Mouse (Mus musculus) CH12.LX (cell line): ENCODE measurements at regions not wholly inside any gene's neighbourhood (a gene's known extent, or its start where the extent isn't known, plus 50 kb on each side); places are given as distances from the start of the nearest gene placed in this dataset.

Experiments used
- DNase-seq: peaks from one replicate; pipeline ENCODE4 v3.0.0-alpha.2; 2013; ENCODE audit errors: extremely low read depth
- H3K27ac ChIP-seq: 2 replicates; pipeline ENCODE4 v1.5.1; 2012; ENCODE audit warnings: low read depth, mild to moderate bottlenecking, control low read depth, moderate library complexity; ENCODE audit not compliant: insufficient read depth
- H3K27me3 ChIP-seq: replicated peaks from 2 replicates; pipeline ENCODE3; 2012; ENCODE audit warnings: inconsistent platforms
- H3K36me3 ChIP-seq, 2 experiments: replicated peaks in 1 of 2; 2 replicates each; pipeline versions ENCODE3 to v1.6.1; 2012; ENCODE audit warnings: inconsistent platforms in 1 of 2, low read length in 1 of 2, mild to moderate bottlenecking in 1 of 2, mixed read lengths in 1 of 2, moderate library complexity in 1 of 2; ENCODE audit not compliant: control insufficient read depth in 1 of 2, insufficient read depth in 1 of 2
- H3K4me1 ChIP-seq, 2 experiments: 2 replicates each; pipeline ENCODE4 v1.6.1; 2012; ENCODE audit warnings: inconsistent platforms in 1 of 2, moderate library complexity in 1 of 2; ENCODE audit not compliant: insufficient read depth in 2 of 2, control insufficient read depth in 1 of 2
- H3K4me2 ChIP-seq: 2 replicates; pipeline ENCODE4 v1.6.1; 2012; ENCODE audit warnings: low read depth, mild to moderate bottlenecking, control low read depth; ENCODE audit not compliant: poor library complexity, insufficient read depth, severe bottlenecking
- H3K4me3 ChIP-seq, 3 experiments: fragments of 150-350 bp in 1 of 3; sonication (generic) in 1 of 3; replicated peaks in 1 of 3; 2 replicates each; pipeline versions ENCODE3 to v1.5.1; 2011 to 2012; ENCODE audit warnings: low read depth in 2 of 3, low read length in 2 of 3, mild to moderate bottlenecking in 2 of 3, moderate library complexity in 2 of 3, control low read depth in 1 of 3, improper control_type of control experiment in 1 of 3, inconsistent platforms in 1 of 3, mixed read lengths in 1 of 3; ENCODE audit not compliant: poor library complexity in 1 of 3
- H3K79me2 ChIP-seq: replicated peaks from 2 replicates; pipeline ENCODE4 v1.6.1; 2012; ENCODE audit warnings: mild to moderate bottlenecking, moderate library complexity; ENCODE audit not compliant: control insufficient read depth, poor library complexity, insufficient read depth, severe bottlenecking; ENCODE audit errors: extremely low read depth
- H3K9ac ChIP-seq: 2 replicates; pipeline ENCODE4 v1.6.1; 2012; ENCODE audit warnings: low read depth, mild to moderate bottlenecking, control low read depth, moderate library complexity; ENCODE audit not compliant: insufficient read depth
- H3K9me3 ChIP-seq: replicated peaks from 2 replicates; pipeline ENCODE3; 2012; ENCODE audit warnings: low read length, inconsistent platforms, mixed read lengths
- BHLHE40 ChIP-seq: IDR thresholded peaks from 2 replicates; pipeline ENCODE4 v1.6.1; 2011; ENCODE audit warnings: mild to moderate bottlenecking, low read depth, low read length, improper control_type of control experiment
- CHD1 ChIP-seq: IDR thresholded peaks from 2 replicates; pipeline ENCODE4 v1.6.1; 2012; ENCODE audit warnings: low read depth, low read length, improper control_type of control experiment, inconsistent platforms
- CHD2 ChIP-seq: IDR thresholded peaks from 2 replicates; pipeline ENCODE4 v1.6.1; 2011; ENCODE audit warnings: low read length, improper control_type of control experiment
- CTCF ChIP-seq, 2 experiments: IDR thresholded peaks in 1 of 2; conservative IDR thresholded peaks in 1 of 2; 2 replicates each; pipeline ENCODE4 v1.5.1; 2011 to 2012; ENCODE audit warnings: low read depth in 2 of 2, low read length in 2 of 2, improper control_type of control experiment in 1 of 2, inconsistent platforms in 1 of 2, mild to moderate bottlenecking in 1 of 2, moderate library complexity in 1 of 2
- E2F4 ChIP-seq: IDR thresholded peaks from 2 replicates; pipeline ENCODE4 v1.6.1; 2011; ENCODE audit warnings: low read depth, low read length, improper control_type of control experiment; ENCODE audit not compliant: insufficient replicate concordance
- EP300 ChIP-seq: IDR thresholded peaks from 2 replicates; pipeline ENCODE4 v1.6.1; 2011; ENCODE audit warnings: low read length, improper control_type of control experiment
- ETS1 ChIP-seq: conservative IDR thresholded peaks from 2 replicates; pipeline ENCODE4 v1.6.1; 2012; ENCODE audit warnings: low read depth, mild to moderate bottlenecking, inconsistent platforms, low read length, improper control_type of control experiment, moderate library complexity
- HCFC1 ChIP-seq: IDR thresholded peaks from 2 replicates; pipeline ENCODE4 v1.6.1; 2012; ENCODE audit warnings: low read depth, mild to moderate bottlenecking, inconsistent platforms, low read length, improper control_type of control experiment
- KAT2A ChIP-seq: IDR thresholded peaks from 2 replicates; pipeline ENCODE4 v1.6.1; 2012; ENCODE audit warnings: low read length, improper control_type of control experiment, inconsistent platforms; ENCODE audit not compliant: insufficient replicate concordance
- MAZ ChIP-seq: IDR thresholded peaks from 2 replicates; pipeline ENCODE4 v1.6.1; 2012; ENCODE audit warnings: low read depth, mild to moderate bottlenecking, inconsistent platforms, low read length, improper control_type of control experiment, moderate library complexity
- MEF2A ChIP-seq: IDR thresholded peaks from 2 replicates; pipeline ENCODE4 v1.6.1; 2014; ENCODE audit warnings: low read depth, mild to moderate bottlenecking, inconsistent platforms, low read length, improper control_type of control experiment, borderline replicate concordance
- MXI1 ChIP-seq: IDR thresholded peaks from 2 replicates; pipeline ENCODE4 v1.6.1; 2011; ENCODE audit warnings: mild to moderate bottlenecking, low read depth, low read length, improper control_type of control experiment
- POLR2A ChIP-seq: IDR thresholded peaks from 2 replicates; pipeline ENCODE4 v1.6.1; 2011; ENCODE audit warnings: low read depth, mild to moderate bottlenecking, improper control_type of control experiment, low read length
- RAD21 ChIP-seq: IDR thresholded peaks from 2 replicates; pipeline ENCODE4 v1.6.1; 2011; ENCODE audit warnings: low read depth, mild to moderate bottlenecking, low read length, improper control_type of control experiment, moderate library complexity
- RCOR1 ChIP-seq: conservative IDR thresholded peaks from 2 replicates; pipeline ENCODE4 v1.6.1; 2012; ENCODE audit warnings: low read depth, mild to moderate bottlenecking, inconsistent platforms, low read length, improper control_type of control experiment
- SIN3A ChIP-seq: IDR thresholded peaks from 2 replicates; pipeline ENCODE4 v1.6.1; 2012; ENCODE audit warnings: low read length, improper control_type of control experiment, inconsistent platforms
- SMC3 ChIP-seq: IDR thresholded peaks from 2 replicates; pipeline ENCODE4 v1.6.1; 2011; ENCODE audit warnings: low read depth, low read length, improper control_type of control experiment
- TBP ChIP-seq: conservative IDR thresholded peaks from 2 replicates; pipeline ENCODE4 v1.6.1; 2011; ENCODE audit warnings: low read depth, low read length, improper control_type of control experiment
- TCF12 ChIP-seq: IDR thresholded peaks from 2 replicates; pipeline ENCODE4 v1.6.1; 2014; ENCODE audit warnings: low read depth, mild to moderate bottlenecking, inconsistent platforms, low read length, improper control_type of control experiment
- UBTF ChIP-seq: IDR thresholded peaks from 2 replicates; pipeline ENCODE4 v1.6.1; 2012; ENCODE audit warnings: low read depth, mild to moderate bottlenecking, inconsistent platforms, low read length, improper control_type of control experiment, moderate library complexity
- ZMIZ1 ChIP-seq: IDR thresholded peaks from 2 replicates; pipeline ENCODE4 v1.6.1; 2012; ENCODE audit warnings: low read depth, mild to moderate bottlenecking, inconsistent platforms, low read length, improper control_type of control experiment
- ZNF384 ChIP-seq: IDR thresholded peaks from 2 replicates; pipeline ENCODE4 v1.6.1; 2012; ENCODE audit warnings: low read depth, low read length, improper control_type of control experiment, inconsistent platforms
- dilution Hi-C: fragments of 300-500 bp; cut with MboI; formaldehyde crosslinking; loops from 2 replicates; pipeline ENCODE4 v1.14.3; 2020; ENCODE audit warnings: low sequenced_read_pairs; ENCODE audit not compliant: extremely low pct_unique_long_range_greater_than_20kb, extremely low pct_ligation_motif_present
- in situ Hi-C: fragments of 300-500 bp; cut with MboI; formaldehyde crosslinking; loops from 3 replicates; pipeline ENCODE4 v1.14.3; 2019; ENCODE audit warnings: low sequenced_read_pairs, low pct_ligation_motif_present, low pct_unique_long_range_greater_than_20kb, mixed read lengths

- Histone ChIP-seq H3K27me3 (no peaks in the 10 kb centered on the region), H3K36me3 (no peaks in the 10 kb centered on the region), H3K4me2 (no peak overlapping the region), H3K9ac (no peak overlapping the region), H3K27ac (no peak overlapping the region), H3K4me3 (no peak overlapping the region), H3K79me2 (no peaks in the 10 kb centered on the region), H3K9me3 (peaks cover 2% of the 10 kb centered on the region), H3K4me1 (peaks cover 0 to 12% of the 10 kb centered on the region in 2 experiments; a peak in 2 of 4 replicates)
- DNase-seq: peak; percentile 12
- dilution Hi-C loops (no loop called here), in situ Hi-C loops (no loop called here)
- TF ChIP-seq TCF12 (no peak), ZNF384 (no peak), RAD21 (peak; percentile 11), CTCF (conservative IDR thresholded peaks at IDR 0.05 in 1 of 2, IDR thresholded peaks at IDR 0.05 in 1 of 2; ENCODE audit: low read depth in 2 of 2, low read length in 2 of 2) (peak in 1 of 2 experiments; percentile 28; a peak in 3 of 4 replicates), HCFC1 (no peak), MAZ (no peak), CHD1 (no peak), E2F4 (0 out of 2 replicates have a peak, but pooled peaks have one; percentile 41), SMC3 (peak; percentile 27)
Observed at GRCm38 (mm10) chr3:148385712-148386111, 604.6 kb downstream of the Adgrl2 start.

GRCm38 (mm10) chr3:148381057-148381456 lies 609.3 kb downstream of the Adgrl2 start:
- Histone ChIP-seq H3K27ac (no peak overlapping the region), H3K79me2 (no peaks in the 10 kb centered on the region), H3K36me3 (no peaks in the 10 kb centered on the region), H3K4me2 (no peak overlapping the region), H3K9me3 (peaks cover 2% of the 10 kb centered on the region)
- in situ Hi-C loops: no loop called here
- TF ChIP-seq SMC3 (no peak), BHLHE40 (no peak), E2F4 (no peak), TBP (no peak), KAT2A (no peak), ZMIZ1 (no peak), TCF12 (no peak)
- TF ChIP-seq, all 38 proteins: peak for 0
- Histone ChIP-seq H3K27me3 (no peaks in the 10 kb centered on the region), H3K9ac (no peak overlapping the region), H3K4me1 (no peaks in the 10 kb centered on the region), H3K4me3 (no peak overlapping the region)
- dilution Hi-C loops: no loop called here
- DNase-seq: no peak

GRCm38 (mm10) chr3:148363331-148363730 lies 627.0 kb downstream of the Adgrl2 start:
- DNase-seq: no peak
- H3K79me2 ChIP-seq: no peaks in the 10 kb centered on the region
- no peaks in the 10 kb centered on the region for H3K9me3 ChIP-seq
- H3K4me3 ChIP-seq: no peak overlapping the region
- H3K27ac ChIP-seq: no peak overlapping the region
- H3K27me3 ChIP-seq: no peaks in the 10 kb centered on the region
- dilution Hi-C loops: no loop called here
- in situ Hi-C loops: no loop called here
- peaks cover 0 to 35% of the 10 kb centered on the region in 2 experiments; a peak in 2 of 4 replicates for H3K4me1 ChIP-seq
- no peak overlapping the region for H3K4me2 ChIP-seq
- TF ChIP-seq EP300 (no peak), SIN3A (no peak), MXI1 (no peak), RCOR1 (no peak), ETS1 (no peak), CHD2 (no peak), BHLHE40 (no peak), MEF2A (no peak), ZMIZ1 (no peak), ZNF384 (no peak), HCFC1 (no peak), POLR2A (no peak), UBTF (no peak), KAT2A (no peak)
- H3K36me3 ChIP-seq: no peaks in the 10 kb centered on the region
- no peak overlapping the region for H3K9ac ChIP-seq
